Mouse (Mus musculus) MEL (cell line): Measurements from ENCODE around the gene Gp9. TPM values are rescaled to one million over a fixed set of nuclear protein-coding genes. Genes with fewer than 3 reads are reported as not detected.

Experiments used
- DNase-seq: peaks from one replicate; pipeline ENCODE4 v3.0.0; 2011; ENCODE audit warnings: low read depth, low spot score
- H3K27ac ChIP-seq: 2 replicates; pipeline ENCODE4 v1.5.1; 2012; ENCODE audit warnings: low read depth, mild to moderate bottlenecking, control low read depth, low read length, moderate library complexity; ENCODE audit not compliant: control insufficient read depth
- H3K27me3 ChIP-seq, 2 experiments: fragments of 150-350 bp in 1 of 2; sonication (generic) in 1 of 2; 2 replicates each; pipeline ENCODE4 v1.6.1; 2012; ENCODE audit warnings: low read length in 2 of 2, mild to moderate bottlenecking in 2 of 2, improper control_type of control experiment in 1 of 2, moderate library complexity in 1 of 2; ENCODE audit not compliant: insufficient read depth in 2 of 2, control insufficient read depth in 1 of 2
- H3K36me3 ChIP-seq, 2 experiments: 2 replicates each; pipeline ENCODE4 v1.6.1; 2012 to 2014; ENCODE audit warnings: low read length in 2 of 2, improper control_type of control experiment in 1 of 2, inconsistent platforms in 1 of 2, mild to moderate bottlenecking in 1 of 2; ENCODE audit not compliant: insufficient read depth in 2 of 2, control insufficient read depth in 1 of 2
- H3K4me1 ChIP-seq, 2 experiments: fragments of 150-350 bp in 1 of 2; sonication (generic) in 1 of 2; 2 replicates each; pipeline ENCODE4 v1.6.1; 2012; ENCODE audit warnings: low read length in 2 of 2, improper control_type of control experiment in 1 of 2, mild to moderate bottlenecking in 1 of 2; ENCODE audit not compliant: insufficient read depth in 2 of 2, control insufficient read depth in 1 of 2
- H3K4me3 ChIP-seq, 2 experiments: fragments of 150-350 bp in 1 of 2; sonication (generic) in 1 of 2; 2 replicates each; pipeline ENCODE4 v1.5.1; 2012; ENCODE audit warnings: low read depth in 2 of 2, low read length in 2 of 2, mild to moderate bottlenecking in 2 of 2, moderate library complexity in 2 of 2, control low read depth in 1 of 2, improper control_type of control experiment in 1 of 2; ENCODE audit not compliant: control insufficient read depth in 1 of 2, insufficient read depth in 1 of 2
- H3K79me2 ChIP-seq: 2 replicates; pipeline ENCODE4 v1.6.1; 2012; ENCODE audit warnings: mild to moderate bottlenecking, low read length, moderate library complexity; ENCODE audit not compliant: control insufficient read depth, poor library complexity, insufficient read depth
- H3K9ac ChIP-seq: 2 replicates; pipeline ENCODE4 v1.6.1; 2012; ENCODE audit warnings: low read depth, mild to moderate bottlenecking, control low read depth, low read length, moderate library complexity; ENCODE audit not compliant: control insufficient read depth, poor library complexity, severe bottlenecking
- H3K9me3 ChIP-seq: fragments of 150-350 bp; sonication (generic); replicated peaks from 2 replicates; pipeline ENCODE4 v1.6.1; 2012; ENCODE audit warnings: mild to moderate bottlenecking, low read length, improper control_type of control experiment, moderate library complexity; ENCODE audit not compliant: insufficient read depth
- CHD1 ChIP-seq: IDR thresholded peaks from 2 replicates; pipeline ENCODE4 v1.6.1; 2012; ENCODE audit warnings: low read depth, mild to moderate bottlenecking, inconsistent platforms, low read length, improper control_type of control experiment
- ELF1 ChIP-seq: IDR thresholded peaks from 2 replicates; pipeline ENCODE4 v1.6.1; 2014; ENCODE audit warnings: low read depth, mild to moderate bottlenecking, inconsistent platforms, low read length, improper control_type of control experiment, moderate library complexity
- GABPA ChIP-seq: IDR thresholded peaks from 2 replicates; pipeline ENCODE4 v1.6.1; 2012; ENCODE audit warnings: low read depth, mild to moderate bottlenecking, inconsistent platforms, low read length, improper control_type of control experiment, moderate library complexity
- HCFC1 ChIP-seq: IDR thresholded peaks from 2 replicates; pipeline ENCODE4 v1.6.1; 2012; ENCODE audit warnings: low read depth, mild to moderate bottlenecking, inconsistent platforms, low read length, improper control_type of control experiment, moderate library complexity
- NRF1 ChIP-seq: IDR thresholded peaks from 2 replicates; pipeline ENCODE4 v1.6.1; 2014; ENCODE audit warnings: low read depth, mild to moderate bottlenecking, inconsistent platforms, low read length, improper control_type of control experiment, moderate library complexity; ENCODE audit not compliant: poor library complexity, insufficient read depth, severe bottlenecking
- POLR2AphosphoS2 ChIP-seq: IDR thresholded peaks from 2 replicates; pipeline ENCODE4 v1.6.1; 2011; ENCODE audit warnings: low read length, improper control_type of control experiment
- RCOR1 ChIP-seq: IDR thresholded peaks from 2 replicates; pipeline ENCODE4 v1.6.1; 2012; ENCODE audit warnings: low read depth, mild to moderate bottlenecking, inconsistent platforms, low read length, improper control_type of control experiment
- SIN3A ChIP-seq: IDR thresholded peaks from 2 replicates; pipeline ENCODE4 v1.6.1; 2012; ENCODE audit warnings: low read length, improper control_type of control experiment, inconsistent platforms
- SMC3 ChIP-seq: IDR thresholded peaks from 2 replicates; pipeline ENCODE4 v1.6.1; 2011; ENCODE audit warnings: low read depth, low read length, improper control_type of control experiment
- TAL1 ChIP-seq: IDR thresholded peaks from 2 replicates; pipeline ENCODE4 v1.6.1; 2012; ENCODE audit warnings: mild to moderate bottlenecking, inconsistent platforms, low read length, moderate library complexity, mixed read lengths
- TBP ChIP-seq: IDR thresholded peaks from 2 replicates; pipeline ENCODE4 v1.8.0; 2011; ENCODE audit warnings: low read depth, low read length, improper control_type of control experiment
- TCF12 ChIP-seq: IDR thresholded peaks from 2 replicates; pipeline ENCODE4 v1.6.1; 2014; ENCODE audit warnings: low read depth, mild to moderate bottlenecking, inconsistent platforms, low read length, improper control_type of control experiment, moderate library complexity
- USF2 ChIP-seq, 2 experiments: IDR thresholded peaks; 2 replicates each; pipeline ENCODE4 v1.6.1; 2011 to 2012; ENCODE audit warnings: improper control_type of control experiment in 2 of 2, low read length in 2 of 2, borderline replicate concordance in 1 of 2, inconsistent platforms in 1 of 2, low read depth in 1 of 2, mild to moderate bottlenecking in 1 of 2; ENCODE audit not compliant: insufficient read depth in 1 of 2
- ZKSCAN1 ChIP-seq: IDR thresholded peaks from 2 replicates; pipeline ENCODE4 v1.6.1; 2012; ENCODE audit warnings: low read depth, mild to moderate bottlenecking, inconsistent platforms, low read length, improper control_type of control experiment, moderate library complexity
- ZMIZ1 ChIP-seq: IDR thresholded peaks from 2 replicates; pipeline ENCODE4 v1.6.1; 2012; ENCODE audit warnings: low read depth, mild to moderate bottlenecking, inconsistent platforms, low read length, improper control_type of control experiment, moderate library complexity
- ZNF384 ChIP-seq: IDR thresholded peaks from 2 replicates; pipeline ENCODE4 v1.6.1; 2012; ENCODE audit warnings: low read depth, mild to moderate bottlenecking, inconsistent platforms, low read length, improper control_type of control experiment
- polyA plus RNA-seq, 2 experiments: library from polyadenylated mRNA; stranded (reverse) in 1 of 2; unstranded in 1 of 2; fragments of >175 nt in 1 of 2; fragments of >200 nt in 1 of 2; gene quantifications; 2 replicates each; pipeline versions ENCODE4 v1.2.1 to v1.2.4; 2012; ENCODE audit warnings: low replicate concordance in 2 of 2, low read depth in 1 of 2; ENCODE audit not compliant: insufficient read length in 2 of 2, insufficient read depth in 1 of 2, missing spikeins in 1 of 2
- total RNA-seq: library from RNA; depleted of rRNA; stranded (reverse); fragments of 300-350 nt; gene quantifications from 2 replicates; pipeline ENCODE4 v1.2.3, GENCODE M21; 2012

Gene Gp9
- total and polyA plus RNA-seq, 3 experiments: 3.9 to 11.1 TPM; not detected in 1

DNA sequence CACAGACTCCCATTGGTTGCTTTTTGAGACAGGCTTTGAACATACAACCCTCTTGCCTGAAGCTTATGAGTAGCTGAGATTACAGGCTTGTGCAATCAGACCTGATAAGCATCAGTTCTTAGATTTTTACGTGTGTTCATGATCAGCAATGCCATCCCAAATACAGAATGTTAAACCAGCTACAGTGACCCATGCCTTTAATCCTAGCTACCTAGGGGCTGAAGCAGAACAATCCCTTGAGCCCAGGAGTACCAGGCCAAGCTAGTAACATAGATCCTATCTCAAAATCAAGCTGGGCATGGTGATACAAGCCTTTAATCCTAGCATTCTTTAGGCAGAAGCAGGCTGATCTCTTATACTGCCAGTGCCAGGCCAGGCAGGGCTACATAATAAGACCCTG is 26.2 kb downstream of the Gp9 start:
- Histone ChIP-seq H3K27ac (no peak overlapping the region), H3K4me1 (peaks cover 6 to 8% of the 10 kb centered on the region in 2 experiments; a peak in 2 of 4 replicates)

DNA sequence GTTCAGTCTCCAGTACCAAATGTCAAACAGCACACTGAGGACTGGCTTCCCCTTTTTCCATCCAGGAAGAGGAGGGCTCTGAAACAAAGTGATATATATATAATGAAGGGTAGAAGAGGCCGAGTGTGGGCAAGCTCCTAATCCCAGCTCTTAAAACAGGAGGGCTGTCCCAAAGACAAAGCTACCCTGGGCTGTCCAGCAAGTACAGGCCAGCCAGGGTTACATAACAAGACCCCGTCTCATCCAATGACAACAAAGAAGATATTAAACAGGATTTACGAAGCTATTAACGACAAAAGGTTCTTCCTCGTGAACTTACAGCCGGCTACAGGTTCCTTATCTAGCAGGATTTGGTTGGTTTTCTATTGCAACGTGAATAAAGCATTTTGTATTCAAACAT is 27.0 kb downstream of the Gp9 start:
- Histone ChIP-seq H3K27me3 (no peaks in the 10 kb centered on the region), H3K4me1 (peaks cover 6 to 12% of the 10 kb centered on the region in 2 experiments; a peak in 2 of 4 replicates), H3K36me3 (peaks cover 0 to 18% of the 10 kb centered on the region in 2 experiments; a peak in 2 of 4 replicates), H3K4me3 (no peak overlapping the region), H3K9me3 (no peaks in the 10 kb centered on the region), H3K79me2 (no peaks in the 10 kb centered on the region; the same call in 1 of the 2 replicates), H3K27ac (no peak overlapping the region), H3K9ac (no peak overlapping the region)
- no peak for TF ChIP-seq NRF1
- TF ChIP-seq HCFC1: no peak
- TF ChIP-seq SIN3A: no peak
- TF ChIP-seq USF2 (IDR thresholded peaks at IDR 0.05; ENCODE audit: borderline replicate concordance in 1 of 2, insufficient read depth in 1 of 2, low read depth in 1 of 2, low read length in 2 of 2): no peak
- no peak for TF ChIP-seq TCF12
- no peak for DNase-seq

More for the DNA sequence above, 26.2 kb downstream of the Gp9 start:
- Histone ChIP-seq H3K9me3 (no peaks in the 10 kb centered on the region), H3K36me3 (peaks cover 0 to 16% of the 10 kb centered on the region in 2 experiments; a peak in 2 of 4 replicates), H3K4me3 (no peak overlapping the region), H3K79me2 (no peaks in the 10 kb centered on the region; the same call in 1 of the 2 replicates), H3K27me3 (no peaks in the 10 kb centered on the region), H3K9ac (no peak overlapping the region)
- no peak for TF ChIP-seq TAL1
- TF ChIP-seq ZKSCAN1: no peak
- no peak for TF ChIP-seq USF2 (IDR thresholded peaks at IDR 0.05; ENCODE audit: borderline replicate concordance in 1 of 2, insufficient read depth in 1 of 2, low read depth in 1 of 2, low read length in 2 of 2)
- no peak for TF ChIP-seq POLR2AphosphoS2
- no peak for TF ChIP-seq ZMIZ1
- TF ChIP-seq TCF12: no peak
- TF ChIP-seq ZNF384: no peak
- no peak for TF ChIP-seq SMC3
- no peak for TF ChIP-seq ELF1
- no peak for TF ChIP-seq TBP
- TF ChIP-seq CHD1: no peak
- TF ChIP-seq RCOR1: no peak
- no peak for TF ChIP-seq GABPA
- DNase-seq: no peak
